Mouse (Mus musculus) intestine, embryonic 15.5 days (tissue): ENCODE results near the gene Tenm4. TPM values are rescaled to one million over a fixed set of nuclear protein-coding genes. Genes with fewer than 3 reads are reported as not detected.

ENCODE experiments used
- ATAC-seq: fragments of 200-750 bp; cut with Nextera tagmentation; 2 replicates; pipeline ENCODE4 v1.8.0; 2017; ENCODE audit warnings: moderate TSS enrichment, moderate library complexity
- H3K27ac ChIP-seq: fragments of 300-500 bp; sonication (generic); 2 replicates; pipeline ENCODE4 v1.5.1; 2015; ENCODE audit warnings: mild to moderate bottlenecking, inconsistent platforms
- H3K27me3 ChIP-seq: fragments of 300-500 bp; sonication (generic); replicated peaks from 2 replicates; pipeline ENCODE4 v1.6.1; 2015; ENCODE audit warnings: inconsistent platforms
- H3K36me3 ChIP-seq: fragments of 300-500 bp; sonication (generic); 2 replicates; pipeline ENCODE4 v1.6.1; 2015; ENCODE audit warnings: inconsistent platforms
- H3K4me1 ChIP-seq: fragments of 300-500 bp; sonication (generic); replicated peaks from 2 replicates; pipeline ENCODE4 v1.6.1; 2015; ENCODE audit warnings: inconsistent platforms
- H3K4me2 ChIP-seq: fragments of 300-500 bp; sonication (generic); replicated peaks from 2 replicates; pipeline ENCODE4 v1.6.1; 2015; ENCODE audit warnings: mild to moderate bottlenecking, inconsistent platforms
- H3K4me3 ChIP-seq: fragments of 300-500 bp; sonication (generic); replicated peaks from 2 replicates; pipeline ENCODE4 v1.5.1; 2015; ENCODE audit warnings: inconsistent platforms
- H3K9ac ChIP-seq: fragments of 300-500 bp; sonication (generic); 2 replicates; pipeline ENCODE4 v1.6.1; 2015; ENCODE audit warnings: inconsistent platforms
- H3K9me3 ChIP-seq: fragments of 300-500 bp; sonication (generic); 2 replicates; pipeline ENCODE4 v1.6.1; 2016; ENCODE audit warnings: inconsistent platforms
- WGBS: fragments of 180-500 bp; shearing (Covaris S2); methylation state at CpG from one replicate; pipeline ENCODE4 v1.1.7; 2015; 5-methylcytosine and 5-hydroxymethylcytosine counted together
- polyA plus RNA-seq: library from polyadenylated mRNA; unstranded; fragments of >200 nt; fragmentation: Nextera tagmentation; extraction: Ambion mirVana; gene quantifications from 2 replicates; pipeline ENCODE4 v1.2.1, GENCODE M21; 2015

The Tenm4 gene
- polyA plus RNA-seq, 1 experiment from 2014 or later: 22.0 TPM

- Histone ChIP-seq H3K9me3 (no peaks in the 10 kb centered on the region), H3K36me3 (no peaks in the 10 kb centered on the region), H3K27me3 (no peaks in the 10 kb centered on the region), H3K9ac (no peak overlapping the region), H3K4me3 (no peak overlapping the region), H3K4me2 (no peak overlapping the region), H3K4me1 (no peaks in the 10 kb centered on the region), H3K27ac (no peak overlapping the region)
- WGBS: 76% methylated on average over 3 of the region's 3 CpGs
- no peak for ATAC-seq
Observed at GRCm38 (mm10) chr7:96272068-96272467, 101.0 kb downstream of the Tenm4 start.

- Histone ChIP-seq H3K36me3 (no peaks in the 10 kb centered on the region), H3K9ac (no peak overlapping the region), H3K27ac (no peak overlapping the region), H3K4me2 (no peak overlapping the region), H3K9me3 (no peaks in the 10 kb centered on the region), H3K27me3 (no peaks in the 10 kb centered on the region), H3K4me1 (no peaks in the 10 kb centered on the region), H3K4me3 (no peak overlapping the region)
- 93% methylated on average over 2 of the region's 2 CpGs for WGBS
- ATAC-seq: no peak
Observed at GRCm38 (mm10) chr7:96274486-96274885, 103.4 kb downstream of the Tenm4 start.

GRCm38 (mm10) chr7:96277550-96277949 is 106.5 kb downstream of the Tenm4 start:
- Histone ChIP-seq H3K4me1 (no peaks in the 10 kb centered on the region), H3K36me3 (no peaks in the 10 kb centered on the region), H3K9ac (no peak overlapping the region), H3K27me3 (no peaks in the 10 kb centered on the region), H3K27ac (no peak overlapping the region), H3K9me3 (no peaks in the 10 kb centered on the region), H3K4me3 (no peak overlapping the region), H3K4me2 (no peak overlapping the region)
- 87% methylated on average over 10 of the region's 10 CpGs for WGBS
- ATAC-seq: no peak

- Histone ChIP-seq H3K4me3 (no peak overlapping the region), H3K9ac (no peak overlapping the region), H3K9me3 (no peaks in the 10 kb centered on the region), H3K27me3 (no peaks in the 10 kb centered on the region), H3K4me1 (no peaks in the 10 kb centered on the region), H3K4me2 (no peak overlapping the region), H3K27ac (no peak overlapping the region), H3K36me3 (no peaks in the 10 kb centered on the region)
- 84% methylated on average over 11 of the region's 11 CpGs for WGBS
- ATAC-seq: no peak
Observed at GRCm38 (mm10) chr7:96278378-96278777, 107.3 kb downstream of the Tenm4 start.

- Histone ChIP-seq H3K4me1 (no peaks in the 10 kb centered on the region), H3K4me3 (no peak overlapping the region), H3K27ac (no peak overlapping the region), H3K4me2 (no peak overlapping the region), H3K9ac (no peak overlapping the region), H3K9me3 (no peaks in the 10 kb centered on the region), H3K36me3 (no peaks in the 10 kb centered on the region), H3K27me3 (no peaks in the 10 kb centered on the region)
- ATAC-seq: no peak
- WGBS: 66% methylated on average over 4 of the region's 4 CpGs
Observed at GRCm38 (mm10) chr7:96280795-96281194, 109.7 kb downstream of the Tenm4 start.

GRCm38 (mm10) chr7:96290576-96290975 is 119.5 kb downstream of the Tenm4 start:
- no peaks in the 10 kb centered on the region for H3K9me3 ChIP-seq
- no peak overlapping the region for H3K4me2 ChIP-seq
- no peak for ATAC-seq
- no peaks in the 10 kb centered on the region for H3K36me3 ChIP-seq
- 45% methylated on average over 2 of the region's 2 CpGs for WGBS
- no peak overlapping the region for H3K9ac ChIP-seq
- H3K27me3 ChIP-seq: no peaks in the 10 kb centered on the region
- no peak overlapping the region for H3K4me3 ChIP-seq
- no peaks in the 10 kb centered on the region for H3K4me1 ChIP-seq
- H3K27ac ChIP-seq: no peak overlapping the region

GRCm38 (mm10) chr7:96295959-96296358 is 124.9 kb downstream of the Tenm4 start:
- H3K9me3 ChIP-seq: no peaks in the 10 kb centered on the region
- ATAC-seq: no peak
- H3K9ac ChIP-seq: no peak overlapping the region
- no peak overlapping the region for H3K4me2 ChIP-seq
- no peaks in the 10 kb centered on the region for H3K27me3 ChIP-seq
- H3K4me3 ChIP-seq: no peak overlapping the region
- no peaks in the 10 kb centered on the region for H3K36me3 ChIP-seq
- no peaks in the 10 kb centered on the region for H3K4me1 ChIP-seq
- H3K27ac ChIP-seq: no peak overlapping the region
- 95% methylated on average over 5 of the region's 5 CpGs for WGBS

GRCm38 (mm10) chr7:96300826-96301397 is 129.9 kb downstream of the Tenm4 start:
- no peak for ATAC-seq
- Histone ChIP-seq H3K9ac (no peak overlapping the region), H3K4me1 (no peaks in the 10 kb centered on the region), H3K4me2 (no peak overlapping the region), H3K27me3 (no peaks in the 10 kb centered on the region), H3K4me3 (no peak overlapping the region), H3K36me3 (no peaks in the 10 kb centered on the region), H3K27ac (no peak overlapping the region), H3K9me3 (no peaks in the 10 kb centered on the region)
- WGBS: 80% methylated on average over 8 of the region's 8 CpGs

GRCm38 (mm10) chr7:96301813-96302212 is 130.8 kb downstream of the Tenm4 start:
- Histone ChIP-seq H3K9ac (no peak overlapping the region), H3K4me1 (no peaks in the 10 kb centered on the region), H3K36me3 (no peaks in the 10 kb centered on the region), H3K4me2 (no peak overlapping the region), H3K27me3 (no peaks in the 10 kb centered on the region), H3K9me3 (no peaks in the 10 kb centered on the region), H3K4me3 (no peak overlapping the region), H3K27ac (no peak overlapping the region)
- no peak for ATAC-seq
- 64% methylated on average over 3 of the region's 3 CpGs for WGBS

GRCm38 (mm10) chr7:96303963-96304362 is 132.9 kb downstream of the Tenm4 start:
- Histone ChIP-seq H3K27ac (no peak overlapping the region), H3K4me2 (no peak overlapping the region), H3K9me3 (no peaks in the 10 kb centered on the region), H3K9ac (no peak overlapping the region), H3K36me3 (no peaks in the 10 kb centered on the region), H3K4me3 (no peak overlapping the region), H3K4me1 (no peaks in the 10 kb centered on the region), H3K27me3 (no peaks in the 10 kb centered on the region)
- no peak for ATAC-seq
- WGBS: 37% methylated on average over 2 of the region's 2 CpGs

GRCm38 (mm10) chr7:96305382-96305935 is 134.4 kb downstream of the Tenm4 start:
- H3K4me3 ChIP-seq: no peak overlapping the region
- H3K9ac ChIP-seq: no peak overlapping the region
- H3K9me3 ChIP-seq: no peaks in the 10 kb centered on the region
- H3K36me3 ChIP-seq: no peaks in the 10 kb centered on the region
- H3K4me2 ChIP-seq: no peak overlapping the region
- H3K27ac ChIP-seq: no peak overlapping the region
- H3K4me1 ChIP-seq: no peaks in the 10 kb centered on the region
- no peaks in the 10 kb centered on the region for H3K27me3 ChIP-seq
- ATAC-seq: peak; percentile 51; the same call in 1 of the 2 replicates
- WGBS: 31% methylated on average over 5 of the region's 5 CpGs

- WGBS: 59% methylated on average over 6 of the region's 6 CpGs
- no peaks in the 10 kb centered on the region for H3K36me3 ChIP-seq
- no peaks in the 10 kb centered on the region for H3K9me3 ChIP-seq
- H3K27me3 ChIP-seq: no peaks in the 10 kb centered on the region
- no peak overlapping the region for H3K27ac ChIP-seq
- no peak overlapping the region for H3K4me3 ChIP-seq
- no peak for ATAC-seq
- H3K4me1 ChIP-seq: no peaks in the 10 kb centered on the region
- H3K9ac ChIP-seq: no peak overlapping the region
- no peak overlapping the region for H3K4me2 ChIP-seq
Observed at GRCm38 (mm10) chr7:96308106-96308505, 137.1 kb downstream of the Tenm4 start.

GRCm38 (mm10) chr7:96329343-96329742 is 158.3 kb downstream of the Tenm4 start:
- 84% methylated on average over 4 of the region's 4 CpGs for WGBS
- ATAC-seq: no peak

More at GRCm38 (mm10) chr7:96329343-96329742, 158.3 kb downstream of the Tenm4 start:
- no peaks in the 10 kb centered on the region for H3K36me3 ChIP-seq
- H3K9ac ChIP-seq: no peak overlapping the region
- no peaks in the 10 kb centered on the region for H3K9me3 ChIP-seq
- H3K4me2 ChIP-seq: no peak overlapping the region
- no peaks in the 10 kb centered on the region for H3K4me1 ChIP-seq
- no peak overlapping the region for H3K27ac ChIP-seq
- no peak overlapping the region for H3K4me3 ChIP-seq
- H3K27me3 ChIP-seq: no peaks in the 10 kb centered on the region
